Mouse (Mus musculus) myocyte (in vitro differentiated cells): ENCODE results near the gene Lcp2. TPM values are rescaled to one million over a fixed set of nuclear protein-coding genes. Genes with fewer than 3 reads are reported as not detected.

Experiments
- H3K27me3 ChIP-seq: one replicate; pipeline ENCODE4 v1.6.1; 2011; ENCODE audit not compliant: control insufficient read depth, insufficient read depth, insufficient read length
- H3K36me3 ChIP-seq: one replicate; pipeline ENCODE4 v1.6.1; 2011; ENCODE audit not compliant: control insufficient read depth, insufficient read depth
- H3K4me2 ChIP-seq: one replicate; pipeline ENCODE4 v1.6.1; 2011; ENCODE audit warnings: low read depth, control low read depth
- H3K4me3 ChIP-seq: one replicate; pipeline ENCODE4 v1.5.1; 2011; ENCODE audit warnings: mild to moderate bottlenecking, control low read depth, moderate library complexity
- H3K79me2 ChIP-seq: one replicate; pipeline ENCODE4 v1.6.1; 2011; ENCODE audit not compliant: control insufficient read depth, insufficient read depth
- H3ac ChIP-seq: one replicate; pipeline ENCODE4 v1.6.1; 2011; ENCODE audit not compliant: control insufficient read depth, insufficient read length
- CEBPB ChIP-seq: IDR thresholded peaks from 2 replicates; pipeline ENCODE4 v1.6.1; 2011; ENCODE audit warnings: mild to moderate bottlenecking, moderate library complexity; ENCODE audit not compliant: poor library complexity, insufficient read depth, severe bottlenecking
- E2F4 ChIP-seq: IDR thresholded peaks from one replicate; pipeline ENCODE4 v1.6.1; 2011; ENCODE audit warnings: mild to moderate bottlenecking, control low read depth, moderate library complexity; ENCODE audit not compliant: insufficient read depth
- MAX ChIP-seq: IDR thresholded peaks from one replicate; pipeline ENCODE4 v1.6.1; 2011; ENCODE audit warnings: low read depth, mild to moderate bottlenecking, control low read depth
- MYOD1 ChIP-seq, 3 experiments: IDR thresholded peaks; one replicate each; pipeline ENCODE4 v1.6.1; 2011; ENCODE audit warnings: control low read depth in 2 of 3, low read depth in 2 of 3, mild to moderate bottlenecking in 2 of 3, moderate library complexity in 1 of 3; ENCODE audit not compliant: insufficient read length in 2 of 3, control insufficient read depth in 1 of 3
- MYOG ChIP-seq, 3 experiments: IDR thresholded peaks; one replicate each; pipeline ENCODE4 v1.6.1; 2011; ENCODE audit warnings: control low read depth in 2 of 3, low read depth in 2 of 3, mild to moderate bottlenecking in 2 of 3; ENCODE audit not compliant: insufficient read length in 2 of 3, control insufficient read depth in 1 of 3, insufficient read depth in 1 of 3
- POLR2A ChIP-seq: IDR thresholded peaks from one replicate; pipeline ENCODE4 v1.6.1; 2011; ENCODE audit warnings: low read depth, mild to moderate bottlenecking, control low read depth, moderate library complexity; ENCODE audit not compliant: insufficient read length
- POLR2AphosphoS2 ChIP-seq: IDR thresholded peaks from one replicate; pipeline ENCODE4 v1.6.1; 2011; ENCODE audit warnings: low read depth, control low read depth; ENCODE audit not compliant: insufficient read length
- REST ChIP-seq: IDR thresholded peaks from one replicate; pipeline ENCODE4 v1.6.1; 2011; ENCODE audit warnings: mild to moderate bottlenecking, control low read depth, moderate library complexity; ENCODE audit not compliant: insufficient read depth, insufficient read length
- SRF ChIP-seq: IDR thresholded peaks from one replicate; pipeline ENCODE4 v1.6.1; 2011; ENCODE audit warnings: low read depth; ENCODE audit not compliant: control insufficient read depth, insufficient read length
- TCF12 ChIP-seq: IDR thresholded peaks from one replicate; pipeline ENCODE4 v1.6.1; 2011; ENCODE audit warnings: mild to moderate bottlenecking, control low read depth; ENCODE audit not compliant: poor library complexity, insufficient read depth, severe bottlenecking
- TCF3 ChIP-seq: IDR thresholded peaks from one replicate; pipeline ENCODE4 v1.6.1; 2011; ENCODE audit warnings: low read depth, control low read depth; ENCODE audit not compliant: insufficient read length
- USF1 ChIP-seq: IDR thresholded peaks from one replicate; pipeline ENCODE4 v1.6.1; 2011; ENCODE audit warnings: low read depth, mild to moderate bottlenecking, control low read depth, moderate library complexity
- polyA plus RNA-seq: library from polyadenylated mRNA; unstranded; fragments of >200 nt; fragmentation: generic; extraction: Trizol; gene quantifications from one replicate; pipeline ENCODE4 v1.2.1, GENCODE M21; 2012; ENCODE audit warnings: missing spikeins

The Lcp2 gene
- polyA plus RNA-seq, 1 experiment: 0.07 TPM

- Histone ChIP-seq H3K4me3 (no peak overlapping the region), H3K79me2 (no peaks in the 10 kb centered on the region), H3ac (no peak overlapping the region), H3K4me2 (no peak overlapping the region), H3K36me3 (no peaks in the 10 kb centered on the region), H3K27me3 (no peaks in the 10 kb centered on the region)
- TF ChIP-seq POLR2A: no peak
- TF ChIP-seq SRF: no peak
- no peak for TF ChIP-seq TCF3
- no peak for TF ChIP-seq MYOG (IDR thresholded peaks at IDR 0.05; ENCODE audit: control insufficient read depth in 1 of 3, insufficient read depth in 1 of 3, insufficient read length in 2 of 3, low read depth in 2 of 3)
- no peak for TF ChIP-seq POLR2AphosphoS2
- TF ChIP-seq TCF12: no peak
- no peak for TF ChIP-seq MAX
- no peak for TF ChIP-seq MYOD1 (IDR thresholded peaks at IDR 0.05; ENCODE audit: control insufficient read depth in 1 of 3, insufficient read length in 2 of 3, low read depth in 2 of 3)
- no peak for TF ChIP-seq USF1
- no peak for TF ChIP-seq E2F4
- no peak for TF ChIP-seq CEBPB
- no peak for TF ChIP-seq REST
Observed at GRCm38 (mm10) chr11:34042808-34043207, 3.9 kb upstream of the Lcp2 start.

GRCm38 (mm10) chr11:34047542-34047937 is 820 bp downstream of the Lcp2 start:
- no peaks in the 10 kb centered on the region for H3K79me2 ChIP-seq
- TF ChIP-seq SRF (no peak), TCF3 (no peak), POLR2A (no peak), MAX (no peak), CEBPB (no peak), USF1 (no peak), MYOG (IDR thresholded peaks at IDR 0.05; ENCODE audit: control insufficient read depth in 1 of 3, insufficient read depth in 1 of 3, insufficient read length in 2 of 3, low read depth in 2 of 3) (no peak)
- no peaks in the 10 kb centered on the region for H3K27me3 ChIP-seq
- H3K4me3 ChIP-seq: no peak overlapping the region
- H3ac ChIP-seq: no peak overlapping the region
- no peaks in the 10 kb centered on the region for H3K36me3 ChIP-seq
- H3K4me2 ChIP-seq: no peak overlapping the region

GRCm38 (mm10) chr11:34048375-34049124 is 1.8 kb downstream of the Lcp2 start:
- Histone ChIP-seq H3K36me3 (no peaks in the 10 kb centered on the region), H3K4me3 (no peak overlapping the region), H3K4me2 (no peak overlapping the region), H3K79me2 (no peaks in the 10 kb centered on the region), H3ac (no peak overlapping the region), H3K27me3 (no peaks in the 10 kb centered on the region)
- no peak for TF ChIP-seq E2F4
- no peak for TF ChIP-seq TCF12
- no peak for TF ChIP-seq USF1
- TF ChIP-seq TCF3: no peak
- TF ChIP-seq MAX: no peak
- no peak for TF ChIP-seq POLR2A
- no peak for TF ChIP-seq SRF
- TF ChIP-seq REST: no peak
- no peak for TF ChIP-seq MYOD1 (IDR thresholded peaks at IDR 0.05; ENCODE audit: control insufficient read depth in 1 of 3, insufficient read length in 2 of 3, low read depth in 2 of 3)

- no peaks in the 10 kb centered on the region for H3K27me3 ChIP-seq
- H3K36me3 ChIP-seq: no peaks in the 10 kb centered on the region
- H3ac ChIP-seq: no peak overlapping the region
- H3K4me3 ChIP-seq: no peak overlapping the region
- H3K4me2 ChIP-seq: no peak overlapping the region
- TF ChIP-seq MAX (no peak), POLR2A (no peak), MYOG (IDR thresholded peaks at IDR 0.05; ENCODE audit: control insufficient read depth in 1 of 3, insufficient read depth in 1 of 3, insufficient read length in 2 of 3, low read depth in 2 of 3) (no peak), CEBPB (no peak), MYOD1 (IDR thresholded peaks at IDR 0.05; ENCODE audit: control insufficient read depth in 1 of 3, insufficient read length in 2 of 3, low read depth in 2 of 3) (no peak), REST (no peak), USF1 (no peak), TCF12 (no peak), POLR2AphosphoS2 (no peak), E2F4 (no peak), SRF (no peak), TCF3 (no peak)
- H3K79me2 ChIP-seq: no peaks in the 10 kb centered on the region
Observed at GRCm38 (mm10) chr11:34049125-34049379, 2.3 kb downstream of the Lcp2 start.

- TF ChIP-seq TCF3: no peak
- no peak for TF ChIP-seq E2F4
- TF ChIP-seq USF1: no peak
- no peak for TF ChIP-seq TCF12
- no peak for TF ChIP-seq MYOG (IDR thresholded peaks at IDR 0.05; ENCODE audit: control insufficient read depth in 1 of 3, insufficient read depth in 1 of 3, insufficient read length in 2 of 3, low read depth in 2 of 3)
- TF ChIP-seq POLR2AphosphoS2: no peak
- TF ChIP-seq MAX: no peak
- no peak for TF ChIP-seq REST
- TF ChIP-seq CEBPB: no peak
- no peak for TF ChIP-seq SRF
- no peak for TF ChIP-seq MYOD1 (IDR thresholded peaks at IDR 0.05; ENCODE audit: control insufficient read depth in 1 of 3, insufficient read length in 2 of 3, low read depth in 2 of 3)
- TF ChIP-seq POLR2A: no peak
- no peak overlapping the region for H3ac ChIP-seq
Observed at GRCm38 (mm10) chr11:34050063-34050462, 3.3 kb downstream of the Lcp2 start.

More at GRCm38 (mm10) chr11:34050063-34050462, 3.3 kb downstream of the Lcp2 start:
- Histone ChIP-seq H3K79me2 (no peaks in the 10 kb centered on the region), H3K4me3 (no peak overlapping the region), H3K36me3 (no peaks in the 10 kb centered on the region), H3K27me3 (no peaks in the 10 kb centered on the region), H3K4me2 (no peak overlapping the region)
